8 mouse cellular contexts compared by ENCODE assay signal in the genomic region with DNA sequence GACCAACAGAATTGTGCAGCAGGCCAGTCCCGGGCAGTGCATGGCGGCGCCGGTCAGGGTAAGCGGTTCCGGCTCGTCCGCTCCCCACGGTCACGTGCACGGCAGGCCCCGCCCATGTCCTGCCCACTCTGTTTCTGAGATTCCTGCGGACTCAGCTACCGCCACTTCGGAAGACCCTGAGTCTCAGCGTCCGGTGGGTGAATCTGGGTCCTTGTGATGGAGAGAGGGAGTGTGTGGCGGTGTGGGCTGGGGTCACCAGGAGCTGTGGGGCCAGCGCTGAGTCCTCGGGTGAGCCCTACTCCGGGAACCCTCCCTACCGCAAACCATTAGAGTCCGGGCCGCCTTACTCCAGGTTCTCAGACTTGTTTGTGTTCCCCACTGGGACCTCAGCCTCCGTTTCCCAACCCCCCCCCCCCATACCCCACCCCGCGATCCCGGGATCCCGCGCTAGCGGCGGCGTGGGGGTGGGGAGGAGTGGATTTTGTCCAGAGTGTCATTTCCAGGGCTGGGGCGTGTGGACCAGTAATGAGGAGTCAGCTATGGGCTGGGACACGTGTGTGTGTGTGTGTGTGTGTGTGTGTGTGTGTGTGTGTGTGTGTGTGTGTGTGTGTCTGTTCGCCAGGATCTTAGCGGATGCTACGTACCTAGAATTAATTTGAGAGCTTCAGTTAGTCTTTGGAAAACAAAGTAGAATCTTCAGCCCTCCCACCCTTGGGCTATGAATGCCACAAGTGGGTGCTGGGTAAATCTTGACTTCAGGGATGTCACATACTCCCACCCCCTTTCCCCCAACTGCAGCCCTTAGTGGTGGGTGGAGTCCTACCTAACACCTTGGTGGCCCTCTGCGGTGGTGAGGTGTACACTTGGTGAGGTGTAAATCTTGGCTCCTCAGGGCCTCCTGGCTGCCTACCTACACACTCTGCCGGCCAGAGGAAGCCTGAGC. TPM values are rescaled to one million over a fixed set of nuclear protein-coding genes. Genes with fewer than 3 reads are reported as not detected.
DNase-seq lines count a peak whose midpoint lies in the region; ATAC-seq lines count a peak whose summit lies in the region.

Gene Sgsh (minus strand): TSS at position 94 of the 943 bp plus-strand sequence.
Gene Slc26a11 (plus strand): TSS at position 115 of the 943 bp plus-strand sequence.

- peak; percentile 98 for ATAC-seq in lung, embryonic 16.5 days (ENCODE audit: low read depth)

- H3K27ac ChIP-seq in hindbrain, embryonic 10.5 days: peak within 1 kb of the TSS; percentile 91
- peak within 1 kb of the TSS; percentile 90 for H3K27ac ChIP-seq in lung, embryonic 16.5 days (ENCODE audit: low read length)

- peak within 1 kb of the TSS; percentile 82 for H3K9ac ChIP-seq in lung, embryonic 16.5 days (ENCODE audit: low read length)

- H3K9me3 ChIP-seq in hindbrain, embryonic 10.5 days: no peaks in the 10 kb centered on the region
- no peaks in the 10 kb centered on the region for H3K9me3 ChIP-seq in lung, embryonic 16.5 days (ENCODE audit: control insufficient read depth, low read length)

- H3K4me1 ChIP-seq in hindbrain, embryonic 10.5 days (replicated peaks): peaks cover 32% of the 10 kb centered on the region
- H3K4me1 ChIP-seq in lung, embryonic 16.5 days (replicated peaks; ENCODE audit: control insufficient read depth, insufficient read depth, low read length): peaks cover 10% of the 10 kb centered on the region

- 1% methylated on average over 40 of the region's 40 CpGs for whole genome bisulfite sequencing in hindbrain, embryonic 10.5 days
- WGBS in lung, embryonic 16.5 days: under 1% methylated on average over 38 of the region's 40 CpGs

- peaks cover 20% of the 10 kb centered on the region for H3K36me3 ChIP-seq in hindbrain, embryonic 10.5 days
- no peaks in the 10 kb centered on the region; the same call in 1 of the 2 replicates for H3K36me3 ChIP-seq in lung, embryonic 16.5 days (ENCODE audit: control insufficient read depth, insufficient read depth, low read length)

- peak within 1 kb of the TSS; percentile 85 for H3K4me3 ChIP-seq in hindbrain, embryonic 10.5 days
- H3K4me3 ChIP-seq in lung, embryonic 16.5 days (ENCODE audit: low read length): peak within 1 kb of the TSS; percentile 71

- peak; percentile 89 for DNase-seq in Muller cell, postnatal 12 days (ENCODE audit: inconsistent ontology term)
- DNase-seq in cerebellum, adult 9-11 months: peak; percentile 81
- DNase-seq in frontal cortex, adult 2 months (ENCODE audit: extremely low spot score in 1 of 2, low spot score in 1 of 2): peak; percentile 29 to 67
- DNase-seq in hindbrain, embryonic 10.5 days (ENCODE audit: low spot score): peak; percentile 88
- DNase-seq in layer of hippocampus, adult 9-10 months (ENCODE audit: low spot score): peak; percentile 29
- peak; percentile 80 for DNase-seq in ovary, adult 18-20 months (ENCODE audit: low spot score)
- DNase-seq in thymus, postnatal 0 days (ENCODE audit: low spot score): peak; percentile 36

- H3K4me2 ChIP-seq in lung, embryonic 16.5 days (ENCODE audit: low read depth, low read length): peak within 1 kb of the TSS; percentile 88

- H3K27me3 ChIP-seq in hindbrain, embryonic 10.5 days (ENCODE audit: insufficient read depth, poor library complexity, severe bottlenecking): peaks cover 11% of the 10 kb centered on the region; the same call in 1 of the 2 replicates
- no peaks in the 10 kb centered on the region for H3K27me3 ChIP-seq in lung, embryonic 16.5 days (ENCODE audit: control insufficient read depth, insufficient read depth, low read depth, low read length)

RNA-seq across cellular contexts. Expression of gene Sgsh, which starts in this region (rescaled TPM):
- polyA plus RNA-seq in frontal cortex, adult 2 months (2012; rRNA removed): 5.0 and 5.8 TPM in 2 replicates
- polyA plus RNA-seq in hindbrain, embryonic 10.5 days (2016; fragmentation: Nextera tagmentation; extraction: Ambion mirVana): 6.8 and 7.1 TPM in 2 replicates
- 6.7 and 8.4 TPM in 2 replicates for polyA plus RNA-seq in lung, embryonic 16.5 days (2015; fragmentation: Nextera tagmentation; extraction: Ambion mirVana)
- 5.4 and 6.1 TPM in 2 replicates for polyA plus RNA-seq in thymus, postnatal 0 days (2015; fragmentation: Nextera tagmentation; extraction: Ambion mirVana)

RNA-seq across cellular contexts. Expression of gene Slc26a11, which starts in this region (rescaled TPM):
- polyA plus RNA-seq in frontal cortex, adult 2 months (2012; rRNA removed): 5.9 and 6.6 TPM in 2 replicates
- polyA plus RNA-seq in hindbrain, embryonic 10.5 days (2016; fragmentation: Nextera tagmentation; extraction: Ambion mirVana): 6.1 and 7.8 TPM in 2 replicates
- polyA plus RNA-seq in lung, embryonic 16.5 days (2015; fragmentation: Nextera tagmentation; extraction: Ambion mirVana): 12.4 and 12.6 TPM in 2 replicates
- polyA plus RNA-seq in thymus, postnatal 0 days (2015; fragmentation: Nextera tagmentation; extraction: Ambion mirVana): 2.1 and 2.5 TPM in 2 replicates

Comparison
In these comparisons a context has a peak if more than half of its experiments do, and no peak if none do; other contexts are left out.
1. Peak in every context shown above with its lines: DNase-seq, ATAC-seq, H3K4me3 ChIP-seq and H3K27ac ChIP-seq.
2. DNase-seq: peak in every context shown above with its lines; median percentile 89 in Muller cell, postnatal 12 days; 88 in hindbrain, embryonic 10.5 days; 81 in cerebellum, adult 9-11 months; 80 in ovary, adult 18-20 months; 48 in frontal cortex, adult 2 months; 36 in thymus, postnatal 0 days; 29 in layer of hippocampus, adult 9-10 months.